Mouse (Mus musculus) kidney, embryonic 14.5 days (tissue): ENCODE measurements around the gene Ghrl. TPM values are rescaled to one million over a fixed set of nuclear protein-coding genes. Genes with fewer than 3 reads are reported as not detected.
A peak's percentile ranks its signal among the peaks of the same experiment; 100 is the strongest.

Source experiments
- ATAC-seq: fragments of 200-750 bp; cut with Nextera tagmentation; 2 replicates; pipeline ENCODE4 v1.8.0; 2017; ENCODE audit warnings: moderate number of reproducible peaks, mild to moderate bottlenecking, moderate TSS enrichment, moderate library complexity; ENCODE audit not compliant: low FRiP score, low TSS enrichment
- H3K27ac ChIP-seq: fragments of 300-500 bp; sonication (generic); 2 replicates; pipeline ENCODE4 v1.5.1; 2014; ENCODE audit warnings: low read depth, mild to moderate bottlenecking, low read length, moderate library complexity, mixed read lengths
- H3K27me3 ChIP-seq: fragments of 300-500 bp; sonication (generic); 2 replicates; pipeline ENCODE4 v1.6.1; 2014; ENCODE audit warnings: mild to moderate bottlenecking, low read length; ENCODE audit not compliant: control insufficient read depth, insufficient read depth
- H3K36me3 ChIP-seq: fragments of 300-500 bp; sonication (generic); 2 replicates; pipeline ENCODE4 v1.6.1; 2014; ENCODE audit warnings: low read length, mixed read lengths; ENCODE audit not compliant: control insufficient read depth, insufficient read depth
- H3K4me1 ChIP-seq: fragments of 300-500 bp; sonication (generic); 2 replicates; pipeline ENCODE4 v1.6.1; 2014; ENCODE audit warnings: low read length, mixed read lengths; ENCODE audit not compliant: control insufficient read depth, insufficient read depth
- H3K4me2 ChIP-seq: fragments of 300-500 bp; sonication (generic); replicated peaks from 2 replicates; pipeline ENCODE4 v1.6.1; 2014; ENCODE audit warnings: low read depth, mild to moderate bottlenecking, low read length
- H3K4me3 ChIP-seq: fragments of 300-500 bp; sonication (generic); 2 replicates; pipeline ENCODE4 v1.5.1; 2014; ENCODE audit warnings: mild to moderate bottlenecking, low read length
- H3K9ac ChIP-seq: fragments of 300-500 bp; sonication (generic); 2 replicates; pipeline ENCODE4 v1.6.1; 2014; ENCODE audit warnings: low read depth, mild to moderate bottlenecking, low read length, moderate library complexity
- H3K9me3 ChIP-seq: fragments of 300-500 bp; sonication (generic); 2 replicates; pipeline ENCODE4 v1.6.1; 2016; ENCODE audit warnings: low read length; ENCODE audit not compliant: control insufficient read depth
- whole genome bisulfite sequencing: fragments of 180-500 bp; shearing (Covaris S2); extraction: QIAGEN DNeasy Blood & Tissue Kit; methylation state at CpG from one replicate; pipeline ENCODE4 v1.1.7; 2014; 5-methylcytosine and 5-hydroxymethylcytosine counted together
- polyA plus RNA-seq: library from polyadenylated mRNA; unstranded; fragments of >200 nt; fragmentation: Nextera tagmentation; extraction: Ambion mirVana; gene quantifications from 2 replicates; pipeline ENCODE4 v1.2.1, GENCODE M21; 2014

The Ghrl gene
- polyA plus RNA-seq, 1 experiment from 2014 or later, result 0.60 TPM

GRCm38 (mm10) chr6:113741425-113741824 lies 21.7 kb upstream of the Ghrl start:
- no peak for ATAC-seq

GRCm38 (mm10) chr6:113740236-113741217 lies 20.8 kb upstream of the Ghrl start, which contains the start of gene Sec13:
Sec13 (minus strand) TSS chr6:113740743.
- no peak within 1 kb of the TSS for H3K27ac ChIP-seq
- ATAC-seq, result peak; percentile 80
- WGBS, result 7% methylated on average over 41 of the region's 41 CpGs

More at GRCm38 (mm10) chr6:113741425-113741824, 21.7 kb upstream of the Ghrl start:
- H3K9ac ChIP-seq, result no peak overlapping the region
- H3K4me1 ChIP-seq, result peaks cover 10% of the 10 kb centered on the region
- H3K27me3 ChIP-seq, result no peaks in the 10 kb centered on the region
- H3K27ac ChIP-seq, result no peak overlapping the region
- no peak overlapping the region for H3K4me2 ChIP-seq
- no peaks in the 10 kb centered on the region for H3K9me3 ChIP-seq
- WGBS, result 75% methylated on average over 2 of the region's 2 CpGs
- H3K4me3 ChIP-seq, result no peak overlapping the region
- peaks cover 15% of the 10 kb centered on the region; the same call in 1 of the 2 replicates for H3K36me3 ChIP-seq

GRCm38 (mm10) chr6:113737318-113738046 lies 17.8 kb upstream of the Ghrl start:
- Histone ChIP-seq H3K36me3 (peaks cover 54% of the 10 kb centered on the region), H3K9ac (no peak overlapping the region), H3K4me2 (no peak overlapping the region), H3K4me3 (no peak overlapping the region), H3K27ac (no peak overlapping the region), H3K4me1 (peaks cover 10% of the 10 kb centered on the region), H3K27me3 (no peaks in the 10 kb centered on the region), H3K9me3 (no peaks in the 10 kb centered on the region)
- no peak for ATAC-seq
- WGBS, result 92% methylated on average over 9 of the region's 9 CpGs

More at GRCm38 (mm10) chr6:113740236-113741217, 20.8 kb upstream of the Ghrl start, which contains the start of gene Sec13:
- Histone ChIP-seq H3K9ac (peak within 1 kb of the TSS; percentile 86), H3K4me2 (peak within 1 kb of the TSS; percentile 85), H3K4me1 (peaks cover 10% of the 10 kb centered on the region), H3K9me3 (no peaks in the 10 kb centered on the region), H3K36me3 (peaks cover 24% of the 10 kb centered on the region), H3K4me3 (peak within 1 kb of the TSS; percentile 95), H3K27me3 (no peaks in the 10 kb centered on the region)

- ATAC-seq, result no peak
- Histone ChIP-seq H3K4me2 (no peak overlapping the region), H3K4me3 (no peak overlapping the region), H3K9ac (no peak overlapping the region), H3K4me1 (no peaks in the 10 kb centered on the region), H3K9me3 (no peaks in the 10 kb centered on the region), H3K36me3 (peaks cover 100% of the 10 kb centered on the region), H3K27me3 (no peaks in the 10 kb centered on the region), H3K27ac (no peak overlapping the region)
- WGBS, result 90% methylated on average over 3 of the region's 3 CpGs
Measured at GRCm38 (mm10) chr6:113731296-113731695, 11.6 kb upstream of the Ghrl start.

- no peak overlapping the region for H3K4me3 ChIP-seq
- H3K9me3 ChIP-seq, result no peaks in the 10 kb centered on the region
- WGBS, result 90% methylated on average over 7 of the region's 7 CpGs
- H3K4me2 ChIP-seq, result no peak overlapping the region
- no peaks in the 10 kb centered on the region for H3K27me3 ChIP-seq
- no peaks in the 10 kb centered on the region for H3K4me1 ChIP-seq
- no peak for ATAC-seq
- H3K9ac ChIP-seq, result no peak overlapping the region
- peaks cover 86% of the 10 kb centered on the region for H3K36me3 ChIP-seq
- H3K27ac ChIP-seq, result no peak overlapping the region
Measured at GRCm38 (mm10) chr6:113728181-113728580, 8.5 kb upstream of the Ghrl start.

- H3K4me3 ChIP-seq, result no peak overlapping the region
- WGBS, result 85% methylated on average over 4 of the region's 4 CpGs
- no peaks in the 10 kb centered on the region for H3K27me3 ChIP-seq
- no peak overlapping the region for H3K9ac ChIP-seq
- H3K4me2 ChIP-seq, result no peak overlapping the region
- no peak for ATAC-seq
- H3K27ac ChIP-seq, result no peak overlapping the region
- H3K36me3 ChIP-seq, result peaks cover 49% of the 10 kb centered on the region
- H3K4me1 ChIP-seq, result no peaks in the 10 kb centered on the region
- no peaks in the 10 kb centered on the region for H3K9me3 ChIP-seq
Measured at GRCm38 (mm10) chr6:113721061-113721460, 1.4 kb upstream of the Ghrl start.

- no peak overlapping the region for H3K27ac ChIP-seq
- no peak overlapping the region for H3K4me2 ChIP-seq
- ATAC-seq, result no peak
- no peaks in the 10 kb centered on the region for H3K4me1 ChIP-seq
- 88% methylated on average over 3 of the region's 3 CpGs for WGBS
- no peak overlapping the region for H3K4me3 ChIP-seq
- H3K36me3 ChIP-seq, result peaks cover 64% of the 10 kb centered on the region
- no peak overlapping the region for H3K9ac ChIP-seq
- H3K27me3 ChIP-seq, result no peaks in the 10 kb centered on the region
- no peaks in the 10 kb centered on the region for H3K9me3 ChIP-seq
Measured at GRCm38 (mm10) chr6:113717541-113717940, 2.1 kb downstream of the Ghrl start.

GRCm38 (mm10) chr6:113714797-113715196 lies 4.9 kb downstream of the Ghrl start:
- Histone ChIP-seq H3K27ac (no peak overlapping the region), H3K4me3 (no peak overlapping the region), H3K27me3 (no peaks in the 10 kb centered on the region), H3K36me3 (peaks cover 80% of the 10 kb centered on the region), H3K4me2 (no peak overlapping the region), H3K4me1 (no peaks in the 10 kb centered on the region), H3K9ac (no peak overlapping the region), H3K9me3 (no peaks in the 10 kb centered on the region)
- ATAC-seq, result no peak
- WGBS, result 74% methylated on average over 1 of the region's 1 CpGs
